Mouse (Mus musculus) testis, adult 2 months (tissue): ENCODE data around the gene Ppp2r5c.

ENCODE experiments used
- CTCF ChIP-seq: fragments of 200-500 bp; IDR thresholded peaks from 2 replicates; pipeline ENCODE4 v1.5.1; 2012; ENCODE audit warnings: low read depth, mild to moderate bottlenecking, inconsistent platforms, low read length, moderate library complexity; ENCODE audit not compliant: control insufficient read depth, insufficient read depth, insufficient replicate concordance
- POLR2A ChIP-seq: fragments of 200-500 bp; IDR thresholded peaks from 2 replicates; pipeline ENCODE4 v1.6.1; 2012; ENCODE audit warnings: low read depth, mild to moderate bottlenecking, inconsistent platforms, low read length, moderate library complexity; ENCODE audit not compliant: control insufficient read depth

DNA sequence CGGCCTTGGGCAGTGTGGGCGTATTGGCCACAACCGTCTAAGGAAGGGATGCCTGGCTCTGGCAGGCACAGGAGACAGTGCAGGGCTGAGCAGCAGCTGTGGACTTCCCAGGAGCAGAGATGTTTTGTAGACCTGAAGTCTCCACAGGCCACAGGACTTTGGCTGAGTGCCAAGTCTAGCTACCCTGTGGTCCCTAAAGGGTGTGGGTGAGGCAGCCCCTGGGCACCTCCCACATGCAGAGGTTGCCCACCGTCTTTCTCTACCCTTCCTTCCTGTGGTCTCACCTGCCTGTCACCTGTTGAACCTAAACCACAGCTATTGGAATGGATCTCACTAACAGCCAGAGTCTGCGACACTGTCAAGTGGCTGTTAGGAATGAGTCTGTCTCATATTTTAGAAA is 59.1 kb downstream of the Ppp2r5c start:
- TF ChIP-seq CTCF: no peak
- no peak for TF ChIP-seq POLR2A
